Mouse (Mus musculus): ENCODE data around the gene Agpat3. TPM values are rescaled to one million over a fixed set of nuclear protein-coding genes. Genes with fewer than 3 reads are reported as not detected.
A peak's percentile ranks its signal among the peaks of the same experiment; 100 is the strongest.

Gene Agpat3
- polyA plus RNA-seq, 1 experiment from 2014 or later = 33.9 TPM

GRCm38 (mm10) chr10:78322806-78323205 is 29.5 kb downstream of the Agpat3 start:
- ATAC-seq (ENCODE audit: low read depth) = no peak
- H3K36me3 ChIP-seq (ENCODE audit: control insufficient read depth, insufficient read depth, low read length) = no peaks in the 10 kb centered on the region
- WGBS = no CpG with 5 or more reads among the region's 1 CpGs
- H3K4me1 ChIP-seq (replicated peaks; ENCODE audit: control insufficient read depth, insufficient read depth, low read length) = no peaks in the 10 kb centered on the region
- H3K4me3 ChIP-seq (ENCODE audit: low read length) = no peak overlapping the region
- H3K4me2 ChIP-seq (ENCODE audit: low read depth, low read length) = no peak overlapping the region
- H3K9me3 ChIP-seq (ENCODE audit: control insufficient read depth, low read length) = no peaks in the 10 kb centered on the region
- no peaks in the 10 kb centered on the region for H3K27me3 ChIP-seq (ENCODE audit: control insufficient read depth, insufficient read depth, low read depth, low read length)
- no peak overlapping the region for H3K27ac ChIP-seq (ENCODE audit: low read length)
- H3K9ac ChIP-seq (ENCODE audit: low read length) = no peak overlapping the region

GRCm38 (mm10) chr10:78321133-78321757 is 31.0 kb downstream of the Agpat3 start:
- no peak for ATAC-seq (ENCODE audit: low read depth)
- Histone ChIP-seq H3K27ac (ENCODE audit: low read length) (no peak overlapping the region), H3K9me3 (ENCODE audit: control insufficient read depth, low read length) (no peaks in the 10 kb centered on the region), H3K4me3 (ENCODE audit: low read length) (no peak overlapping the region), H3K27me3 (ENCODE audit: control insufficient read depth, insufficient read depth, low read depth, low read length) (no peaks in the 10 kb centered on the region), H3K4me2 (ENCODE audit: low read depth, low read length) (no peak overlapping the region), H3K36me3 (ENCODE audit: control insufficient read depth, insufficient read depth, low read length) (no peaks in the 10 kb centered on the region), H3K9ac (ENCODE audit: low read length) (no peak overlapping the region), H3K4me1 (replicated peaks; ENCODE audit: control insufficient read depth, insufficient read depth, low read length) (no peaks in the 10 kb centered on the region)
- WGBS = 73% methylated on average over 3 of the region's 3 CpGs

GRCm38 (mm10) chr10:78320526-78320925 is 31.8 kb downstream of the Agpat3 start:
- WGBS = 77% methylated on average over 1 of the region's 1 CpGs
- Histone ChIP-seq H3K9me3 (ENCODE audit: control insufficient read depth, low read length) (no peaks in the 10 kb centered on the region), H3K9ac (ENCODE audit: low read length) (no peak overlapping the region), H3K4me1 (replicated peaks; ENCODE audit: control insufficient read depth, insufficient read depth, low read length) (no peaks in the 10 kb centered on the region), H3K36me3 (ENCODE audit: control insufficient read depth, insufficient read depth, low read length) (no peaks in the 10 kb centered on the region), H3K27ac (ENCODE audit: low read length) (no peak overlapping the region), H3K4me3 (ENCODE audit: low read length) (no peak overlapping the region), H3K27me3 (ENCODE audit: control insufficient read depth, insufficient read depth, low read depth, low read length) (no peaks in the 10 kb centered on the region), H3K4me2 (ENCODE audit: low read depth, low read length) (no peak overlapping the region)
- 0 out of 2 replicates have a peak, but pooled peaks have one; percentile 24 for ATAC-seq (ENCODE audit: low read depth)

GRCm38 (mm10) chr10:78319940-78320339 is 32.3 kb downstream of the Agpat3 start:
- no peak overlapping the region for H3K9ac ChIP-seq (ENCODE audit: low read length)
- H3K27me3 ChIP-seq (ENCODE audit: control insufficient read depth, insufficient read depth, low read depth, low read length) = no peaks in the 10 kb centered on the region
- no peak for ATAC-seq (ENCODE audit: low read depth)
- H3K9me3 ChIP-seq (ENCODE audit: control insufficient read depth, low read length) = no peaks in the 10 kb centered on the region
- H3K36me3 ChIP-seq (ENCODE audit: control insufficient read depth, insufficient read depth, low read length) = no peaks in the 10 kb centered on the region
- no peak overlapping the region for H3K4me2 ChIP-seq (ENCODE audit: low read depth, low read length)
- no peaks in the 10 kb centered on the region for H3K4me1 ChIP-seq (replicated peaks; ENCODE audit: control insufficient read depth, insufficient read depth, low read length)
- no peak overlapping the region for H3K27ac ChIP-seq (ENCODE audit: low read length)
- no peak overlapping the region for H3K4me3 ChIP-seq (ENCODE audit: low read length)
- WGBS = 82% methylated on average over 9 of the region's 9 CpGs

GRCm38 (mm10) chr10:78317270-78317923 is 34.9 kb downstream of the Agpat3 start:
- Histone ChIP-seq H3K27me3 (ENCODE audit: control insufficient read depth, insufficient read depth, low read depth, low read length) (no peaks in the 10 kb centered on the region), H3K36me3 (ENCODE audit: control insufficient read depth, insufficient read depth, low read length) (peaks cover 3% of the 10 kb centered on the region; the same call in 1 of the 2 replicates), H3K4me3 (ENCODE audit: low read length) (no peak overlapping the region), H3K9me3 (ENCODE audit: control insufficient read depth, low read length) (no peaks in the 10 kb centered on the region), H3K27ac (ENCODE audit: low read length) (no peak overlapping the region), H3K4me1 (replicated peaks; ENCODE audit: control insufficient read depth, insufficient read depth, low read length) (no peaks in the 10 kb centered on the region), H3K4me2 (ENCODE audit: low read depth, low read length) (no peak overlapping the region), H3K9ac (ENCODE audit: low read length) (no peak overlapping the region)
- no peak for ATAC-seq (ENCODE audit: low read depth)
- whole genome bisulfite sequencing = 53% methylated on average over 11 of the region's 11 CpGs

DNA sequence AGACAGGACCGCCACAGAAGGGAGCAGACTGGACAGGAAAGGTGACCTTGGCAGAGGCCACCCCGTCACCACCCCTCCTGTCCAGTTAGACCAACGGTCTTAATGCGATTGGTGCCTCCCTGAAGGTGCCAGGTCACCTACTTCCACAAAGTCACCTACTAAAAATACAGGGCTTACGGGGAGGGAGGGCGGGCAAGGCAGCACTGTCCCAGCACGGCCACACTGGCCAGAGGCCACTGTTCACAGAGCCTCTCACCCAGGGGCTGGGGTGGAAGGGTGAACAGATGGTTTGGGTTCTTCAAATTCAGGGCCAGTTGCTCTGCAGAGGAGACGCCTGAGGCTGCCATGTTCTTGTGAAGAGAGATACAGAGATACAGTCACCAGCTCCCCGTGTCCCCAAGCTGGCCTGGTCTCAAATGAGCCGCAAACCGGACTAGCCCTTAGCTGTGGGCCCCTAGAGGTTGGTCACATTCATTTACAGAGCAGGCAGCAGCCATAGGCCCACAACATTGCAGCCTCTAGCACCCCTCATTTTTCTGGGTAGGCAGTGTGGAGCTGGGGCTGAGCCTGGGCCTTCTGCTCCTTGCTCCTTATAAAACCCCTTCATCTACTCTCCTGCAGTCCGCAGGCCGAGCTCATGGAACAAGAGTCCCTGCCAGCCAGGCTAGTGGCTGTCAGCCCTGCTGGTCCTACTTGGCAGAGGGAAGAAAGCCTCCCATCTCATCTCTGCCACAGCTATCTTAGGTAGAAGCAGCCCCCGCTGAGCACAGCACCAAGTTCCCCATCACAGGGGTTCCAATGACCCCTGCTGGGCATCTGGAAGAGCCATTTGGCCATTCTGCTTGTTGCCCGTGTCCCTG is 35.8 kb downstream of the Agpat3 start:
- no peak overlapping the region for H3K27ac ChIP-seq (ENCODE audit: low read length)

GRCm38 (mm10) chr10:78315145-78315544 is 37.1 kb downstream of the Agpat3 start:
- H3K4me3 ChIP-seq (ENCODE audit: low read length) = no peak overlapping the region
- no peak for ATAC-seq (ENCODE audit: low read depth)
- no peak overlapping the region for H3K4me2 ChIP-seq (ENCODE audit: low read depth, low read length)
- H3K9me3 ChIP-seq (ENCODE audit: control insufficient read depth, low read length) = no peaks in the 10 kb centered on the region
- 47% methylated on average over 1 of the region's 1 CpGs for WGBS
- H3K36me3 ChIP-seq (ENCODE audit: control insufficient read depth, insufficient read depth, low read length) = peaks cover 4% of the 10 kb centered on the region; the same call in 1 of the 2 replicates
- no peak overlapping the region for H3K9ac ChIP-seq (ENCODE audit: low read length)
- peaks cover 4% of the 10 kb centered on the region; the same call in 1 of the 2 replicates for H3K4me1 ChIP-seq (replicated peaks; ENCODE audit: control insufficient read depth, insufficient read depth, low read length)
- H3K27ac ChIP-seq (ENCODE audit: low read length) = no peak overlapping the region
- H3K27me3 ChIP-seq (ENCODE audit: control insufficient read depth, insufficient read depth, low read depth, low read length) = no peaks in the 10 kb centered on the region

More for the DNA sequence above, 35.8 kb downstream of the Agpat3 start:
- no peak for ATAC-seq (ENCODE audit: low read depth)
- H3K9ac ChIP-seq (ENCODE audit: low read length) = no peak overlapping the region
- 86% methylated on average over 15 of the region's 15 CpGs for WGBS
- no peaks in the 10 kb centered on the region for H3K27me3 ChIP-seq (ENCODE audit: control insufficient read depth, insufficient read depth, low read depth, low read length)
- H3K4me3 ChIP-seq (ENCODE audit: low read length) = no peak overlapping the region
- no peaks in the 10 kb centered on the region for H3K9me3 ChIP-seq (ENCODE audit: control insufficient read depth, low read length)
- H3K36me3 ChIP-seq (ENCODE audit: control insufficient read depth, insufficient read depth, low read length) = peaks cover 4% of the 10 kb centered on the region; the same call in 1 of the 2 replicates
- H3K4me1 ChIP-seq (replicated peaks; ENCODE audit: control insufficient read depth, insufficient read depth, low read length) = peaks cover 4% of the 10 kb centered on the region; the same call in 1 of the 2 replicates
- no peak overlapping the region for H3K4me2 ChIP-seq (ENCODE audit: low read depth, low read length)

DNA sequence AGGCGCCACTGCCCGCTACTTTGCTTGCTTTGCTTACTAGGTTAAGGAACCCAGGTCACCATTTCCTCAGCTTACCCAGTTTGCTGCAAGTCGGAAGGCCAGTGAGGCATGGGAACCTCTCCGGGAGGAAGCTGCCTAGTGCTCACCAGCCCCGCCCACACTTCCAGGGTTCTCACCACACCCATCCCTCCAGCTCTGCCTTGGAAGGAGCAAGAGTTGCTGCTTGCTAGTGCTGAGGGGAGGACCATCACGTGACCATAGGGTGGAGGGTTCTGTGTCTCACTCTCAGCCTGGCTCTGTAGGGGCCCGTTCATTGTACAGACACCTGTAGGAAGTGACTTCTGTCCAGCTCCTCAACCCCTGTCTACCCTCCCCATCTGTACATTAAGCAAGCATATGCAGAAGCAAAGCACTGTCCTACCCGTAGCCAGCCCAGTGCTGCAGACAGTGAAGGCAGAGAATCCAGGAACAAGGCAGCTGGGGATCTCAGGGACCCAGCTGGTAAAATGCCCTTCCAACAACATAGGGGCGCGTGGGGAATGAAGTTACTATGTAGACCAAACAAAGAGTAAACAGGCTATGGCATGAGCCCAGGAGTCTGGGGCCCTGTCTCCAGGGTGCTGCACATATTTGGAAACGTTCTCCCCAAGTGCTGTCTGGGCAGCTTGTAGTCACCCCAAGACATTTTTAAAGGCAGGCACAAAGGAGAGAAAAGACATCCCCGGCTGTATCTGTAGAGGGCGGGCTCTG is 40.2 kb downstream of the Agpat3 start:
- Histone ChIP-seq H3K4me3 (ENCODE audit: low read length) (no peak overlapping the region), H3K9ac (ENCODE audit: low read length) (no peak overlapping the region), H3K27ac (ENCODE audit: low read length) (no peak overlapping the region), H3K4me2 (ENCODE audit: low read depth, low read length) (no peak overlapping the region), H3K9me3 (ENCODE audit: control insufficient read depth, low read length) (no peaks in the 10 kb centered on the region), H3K36me3 (ENCODE audit: control insufficient read depth, insufficient read depth, low read length) (peaks cover 4% of the 10 kb centered on the region; the same call in 1 of the 2 replicates), H3K4me1 (replicated peaks; ENCODE audit: control insufficient read depth, insufficient read depth, low read length) (peaks cover 4% of the 10 kb centered on the region; the same call in 1 of the 2 replicates), H3K27me3 (ENCODE audit: control insufficient read depth, insufficient read depth, low read depth, low read length) (no peaks in the 10 kb centered on the region)
- peak; percentile 70 for ATAC-seq (ENCODE audit: low read depth)
- 60% methylated on average over 13 of the region's 13 CpGs for WGBS

Measured in lung, embryonic 16.5 days (tissue).